Mouse (Mus musculus): Measurements from ENCODE around the gene Jsrp1. TPM values are rescaled to one million over a fixed set of nuclear protein-coding genes. Genes with fewer than 3 reads are reported as not detected.
"Not testable (repeated sequence)": the region's sequence is repeated elsewhere in the genome, so short reads cannot be mapped to it uniquely, and the experiment has no call there.

Jsrp1 gene
- polyA plus RNA-seq, 1 experiment from 2014 or later = not detected

DNA sequence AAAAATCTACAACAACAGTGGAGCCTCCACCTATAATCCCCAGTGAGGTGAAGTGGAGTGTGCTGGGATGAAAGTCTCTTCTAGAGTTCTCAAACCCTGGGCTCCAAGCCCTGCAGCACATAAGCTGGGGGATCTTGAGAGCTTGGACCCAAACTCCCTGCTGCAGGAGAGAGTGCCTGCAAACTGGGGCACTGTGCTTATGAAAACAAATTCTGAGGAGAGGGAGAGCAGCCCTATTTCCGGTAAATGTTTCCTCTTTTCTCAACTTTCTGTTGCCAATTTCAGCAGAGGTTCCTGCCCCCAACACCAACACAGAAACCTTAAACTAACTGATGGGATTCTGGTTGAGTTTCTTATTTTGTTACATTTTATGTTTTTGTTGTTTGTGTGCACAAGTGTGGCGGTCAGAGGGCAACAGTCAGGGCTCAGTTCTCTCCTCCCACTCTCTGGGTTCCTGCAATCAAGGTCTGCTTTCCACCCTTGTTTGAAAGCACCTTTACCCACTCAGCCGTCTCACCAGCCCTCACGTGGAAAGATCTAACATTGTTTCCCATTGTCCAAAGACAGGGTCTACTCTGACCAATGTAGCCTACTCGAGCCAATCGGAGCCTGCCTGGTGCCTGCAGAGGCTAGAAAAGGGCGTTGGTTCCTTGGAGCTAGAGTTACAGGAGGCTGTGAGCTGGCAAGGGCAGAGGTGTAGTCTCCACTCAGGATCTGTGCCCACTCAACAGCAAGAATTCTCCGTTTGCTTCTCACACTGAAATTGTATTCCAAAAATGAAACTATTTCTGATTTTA lies 10.7 kb upstream of the Jsrp1 start:
- CTCF ChIA-PET = no interaction called here
- POLR2A ChIA-PET = no interaction called here
- TF ChIP-seq CTCF (IDR thresholded peaks at IDR 0.05) = no peak
- ATAC-seq (no peak), DNase-seq (ENCODE audit: low read depth, low spot score) (no peak)
- in situ Hi-C loops (cut with MboI; ENCODE audit: low pct_unique_long_range_greater_than_20kb) = loop anchor here (5.0 kb wide), 3 partner anchors 53 to 173 kb away; no protein-coding TSS in a partner anchor
- no peaks in the 10 kb centered on the region for H3K27me3 ChIP-seq

DNA sequence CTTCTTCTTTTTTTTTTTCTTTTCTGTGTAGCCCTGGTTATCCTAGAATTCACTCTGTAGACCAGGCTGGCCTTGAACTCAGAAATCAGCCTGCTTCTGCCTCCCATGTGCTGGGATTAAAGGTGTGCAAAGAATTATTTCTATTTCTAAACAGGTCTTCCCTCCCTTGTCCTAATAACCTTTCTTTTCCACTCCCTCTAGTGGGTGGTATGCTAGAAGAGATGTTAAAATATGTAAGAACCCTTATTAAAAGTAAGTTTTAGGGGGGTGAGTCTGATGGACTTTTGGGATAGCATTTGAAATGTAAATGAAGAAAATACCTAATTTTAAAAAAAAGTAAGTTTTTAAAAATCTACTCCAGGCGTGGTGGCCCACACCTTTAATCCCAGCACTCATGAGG lies 10.0 kb upstream of the Jsrp1 start:
- ATAC-seq (no peak), DNase-seq (ENCODE audit: low read depth, low spot score) (no peak)
- in situ Hi-C loops (cut with MboI; ENCODE audit: low pct_unique_long_range_greater_than_20kb) = loop anchor here (5.0 kb wide), 3 partner anchors 54 to 174 kb away; no protein-coding TSS in a partner anchor
- POLR2A ChIA-PET = no interaction called here
- no peaks in the 10 kb centered on the region for H3K27me3 ChIP-seq
- TF ChIP-seq CTCF (IDR thresholded peaks at IDR 0.05) = no peak
- CTCF ChIA-PET = no interaction called here

GRCm38 (mm10) chr10:80822528-80822927 lies 9.2 kb upstream of the Jsrp1 start:
- ChIA-PET CTCF (no interaction called here), POLR2A (no interaction called here)
- in situ Hi-C loops (cut with MboI; ENCODE audit: low pct_unique_long_range_greater_than_20kb) = loop anchor here (5.0 kb wide), 3 partner anchors 55 to 175 kb away; no protein-coding TSS in a partner anchor
- ATAC-seq (no peak), DNase-seq (ENCODE audit: low read depth, low spot score) (no peak)
- H3K27me3 ChIP-seq = no peaks in the 10 kb centered on the region
- TF ChIP-seq CTCF (IDR thresholded peaks at IDR 0.05) = no peak

- ATAC-seq = no peak
- CTCF ChIA-PET = no interaction called here
- DNase-seq (ENCODE audit: low read depth, low spot score) = no peak
- POLR2A ChIA-PET = no interaction called here
- no peak for TF ChIP-seq CTCF (IDR thresholded peaks at IDR 0.05)
- in situ Hi-C loops (cut with MboI; ENCODE audit: low pct_unique_long_range_greater_than_20kb) = loop anchor here (5.0 kb wide), 3 partner anchors 55 to 175 kb away; no protein-coding TSS in a partner anchor
- no peaks in the 10 kb centered on the region for H3K27me3 ChIP-seq
Observed at GRCm38 (mm10) chr10:80821991-80822390, 8.7 kb upstream of the Jsrp1 start.

DNA sequence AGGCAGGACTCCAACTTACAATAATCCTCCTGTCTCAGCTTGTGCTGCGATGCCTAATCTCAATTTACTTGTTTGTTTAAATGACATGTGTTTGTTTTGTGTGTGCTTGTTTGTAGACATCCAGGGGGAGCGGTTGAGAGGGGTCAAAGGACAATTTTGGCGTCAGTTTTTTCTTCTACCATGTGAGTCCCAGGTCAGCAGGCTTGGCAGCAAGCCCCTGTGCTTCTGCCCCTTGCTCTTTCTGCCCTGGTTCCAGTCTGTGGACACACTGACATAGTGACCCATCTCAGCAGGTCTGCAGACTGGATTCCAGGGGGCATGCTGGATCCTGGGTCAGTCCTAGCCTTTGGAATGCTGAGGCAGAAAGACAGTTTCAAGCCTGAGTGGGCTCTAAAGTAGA lies 6.1 kb upstream of the Jsrp1 start:
- no peak for TF ChIP-seq CTCF (IDR thresholded peaks at IDR 0.05)
- H3K27me3 ChIP-seq = no peaks in the 10 kb centered on the region
- in situ Hi-C loops (cut with MboI; ENCODE audit: low pct_unique_long_range_greater_than_20kb) = no loop called here
- ChIA-PET POLR2A (no interaction called here), CTCF (interaction anchor here (0.9 to 1.6 kb wide), 5 partner anchors 10 to 222 kb away, joined by 3 to 7 read pairs (median 3); no protein-coding TSS in a partner anchor)
- DNase-seq (ENCODE audit: low read depth, low spot score) (no peak), ATAC-seq (no peak)

GRCm38 (mm10) chr10:80818599-80819281 lies 5.4 kb upstream of the Jsrp1 start:
- ChIA-PET CTCF (interaction anchor here (0.9 to 2.5 kb wide), 6 partner anchors 10 to 222 kb away, joined by 3 to 8 read pairs (median 3); partner anchors contain the start of gene Amh), POLR2A (interaction anchor here (1.4 kb wide), 1 partner anchor 71 kb away, joined by 3 read pairs; no protein-coding TSS in a partner anchor)
- no peaks in the 10 kb centered on the region for H3K27me3 ChIP-seq
- DNase-seq (ENCODE audit: low read depth, low spot score) (no peak), ATAC-seq (no peak)
- in situ Hi-C loops (cut with MboI; ENCODE audit: low pct_unique_long_range_greater_than_20kb) = no loop called here
- no peak for TF ChIP-seq CTCF (IDR thresholded peaks at IDR 0.05)

DNA sequence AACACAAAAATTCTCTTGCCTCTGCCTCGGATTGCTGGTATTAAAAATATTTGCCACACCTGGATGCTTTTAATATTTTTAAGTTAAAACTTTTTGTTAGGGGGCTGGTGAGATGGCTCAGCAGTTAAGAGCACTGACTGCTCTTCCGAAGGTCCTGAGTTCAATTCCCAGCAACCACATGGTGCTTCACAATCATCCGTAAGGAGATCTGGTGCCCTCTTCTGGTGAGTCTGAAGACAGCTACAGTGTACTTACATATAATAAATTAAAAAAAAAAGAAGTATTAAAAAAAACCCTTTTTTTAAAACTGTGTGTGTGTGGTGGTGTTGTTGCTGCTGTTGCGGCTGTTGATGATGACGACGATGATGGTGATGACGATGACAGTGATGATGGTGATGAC lies 4.7 kb upstream of the Jsrp1 start:
- H3K27me3 ChIP-seq; in situ Hi-C loops (cut with MboI; ENCODE audit: low pct_unique_long_range_greater_than_20kb); DNase-seq (ENCODE audit: low read depth, low spot score); ATAC-seq: not testable (repeated sequence)
- ChIA-PET CTCF (interaction anchor here (1.6 to 2.5 kb wide), 2 partner anchors 13 to 70 kb away, joined by 7 to 8 read pairs; partner anchors contain the start of gene Amh), POLR2A (interaction anchor here (0.8 to 1.4 kb wide), 2 partner anchors 9 to 70 kb away, joined by 3 to 5 read pairs; no protein-coding TSS in a partner anchor)

GRCm38 (mm10) chr10:80817164-80817563 lies 3.9 kb upstream of the Jsrp1 start:
- no peak for ATAC-seq
- in situ Hi-C loops (cut with MboI; ENCODE audit: low pct_unique_long_range_greater_than_20kb) = no loop called here
- DNase-seq (ENCODE audit: low read depth, low spot score) = no peak
- no peak for TF ChIP-seq CTCF (IDR thresholded peaks at IDR 0.05)
- peaks cover 1% of the 10 kb centered on the region for H3K27me3 ChIP-seq
- ChIA-PET POLR2A (interaction anchor here (0.8 kb wide), 1 partner anchor 10 kb away, joined by 5 read pairs; no protein-coding TSS in a partner anchor), CTCF (interaction anchor here (1.0 to 2.5 kb wide), 3 partner anchors 12 to 64 kb away, joined by 3 to 8 read pairs (median 3); partner anchors contain the start of gene Amh)

- ATAC-seq; in situ Hi-C loops (cut with MboI; ENCODE audit: low pct_unique_long_range_greater_than_20kb); POLR2A ChIA-PET; H3K27me3 ChIP-seq; DNase-seq (ENCODE audit: low read depth, low spot score): not testable (repeated sequence)
- CTCF ChIA-PET = interaction anchor here (1.0 to 2.5 kb wide), 3 partner anchors 11 to 65 kb away, joined by 3 to 8 read pairs (median 3); partner anchors contain the start of gene Amh
Observed at GRCm38 (mm10) chr10:80816303-80816702, 3.0 kb upstream of the Jsrp1 start.

- peaks cover 3% of the 10 kb centered on the region for H3K27me3 ChIP-seq
- in situ Hi-C loops (cut with MboI; ENCODE audit: low pct_unique_long_range_greater_than_20kb) = no loop called here
- TF ChIP-seq CTCF (IDR thresholded peaks at IDR 0.05) = no peak
- CTCF ChIA-PET = interaction anchor here (0.9 to 2.1 kb wide), 5 partner anchors 16 to 71 kb away, joined by 3 to 8 read pairs (median 3); no protein-coding TSS in a partner anchor
- DNase-seq (ENCODE audit: low read depth, low spot score) = no peak
- no peak for ATAC-seq
- POLR2A ChIA-PET = no interaction called here
Observed at GRCm38 (mm10) chr10:80814800-80815199, 1.5 kb upstream of the Jsrp1 start.

Measured in Patski (cell line).